Mouse (Mus musculus): ENCODE results near the gene Rnaseh2b.

Gene Rnaseh2b

DNA sequence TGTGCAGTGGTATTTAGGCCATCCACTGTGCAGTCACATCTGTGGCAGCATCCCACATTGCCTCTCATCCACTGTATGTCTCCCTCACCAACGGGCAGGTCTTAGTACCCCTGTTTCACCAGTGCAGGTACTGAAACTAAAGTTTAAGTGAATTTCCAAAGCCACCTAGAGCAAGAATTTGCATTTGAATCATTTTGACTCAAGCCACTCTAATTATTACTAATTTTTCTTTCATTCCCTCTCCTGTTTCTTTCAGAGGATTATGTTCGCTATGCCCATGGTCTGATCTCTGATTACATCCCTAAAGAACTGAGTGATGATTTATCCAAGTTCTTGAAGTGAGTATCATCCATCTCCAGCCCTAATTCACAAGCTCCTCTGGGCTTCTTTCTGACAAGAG is 71.4 kb downstream of the Rnaseh2b start:
- DNase-seq, result no peak

DNA sequence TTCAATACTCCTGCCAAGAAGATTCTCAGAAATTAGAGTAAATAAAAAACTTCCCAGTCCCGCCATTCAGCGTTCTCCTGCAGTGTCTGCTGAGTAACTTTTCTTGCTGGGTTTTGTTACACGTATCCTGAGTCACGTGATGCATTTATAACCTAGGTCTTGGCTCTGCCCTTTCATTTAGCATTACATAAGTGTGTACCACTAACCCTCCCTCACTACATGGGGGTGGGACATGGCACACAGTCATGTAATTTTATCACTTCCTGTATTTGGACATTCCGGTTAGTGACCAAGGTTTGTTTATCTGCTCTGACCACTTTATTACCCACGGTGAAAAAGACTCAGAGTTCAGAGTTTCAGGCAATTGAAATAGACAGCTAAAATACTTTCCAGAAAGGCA is 78.4 kb downstream of the Rnaseh2b start:
- DNase-seq, result peak; percentile 51

DNA sequence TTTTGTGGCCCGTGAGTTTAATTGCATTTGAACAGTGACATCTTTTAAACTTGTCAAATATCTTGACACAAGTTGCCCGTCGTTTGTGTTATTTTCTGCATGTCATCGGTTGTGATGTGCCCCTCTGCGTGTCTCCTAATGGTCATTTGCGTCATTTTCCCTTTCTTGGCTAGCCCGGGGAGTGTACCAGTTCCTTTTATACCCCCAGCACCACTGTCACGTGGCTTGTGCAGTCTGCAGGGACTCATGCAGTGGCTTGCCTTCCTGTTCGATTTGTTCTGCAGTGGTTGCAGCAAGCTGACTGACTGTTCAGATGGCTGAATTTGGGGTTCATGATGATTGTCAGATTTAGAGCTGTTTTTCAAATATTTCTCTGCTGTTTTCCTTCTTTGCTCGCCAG is 81.6 kb downstream of the Rnaseh2b start:
- no peak for DNase-seq

DNA sequence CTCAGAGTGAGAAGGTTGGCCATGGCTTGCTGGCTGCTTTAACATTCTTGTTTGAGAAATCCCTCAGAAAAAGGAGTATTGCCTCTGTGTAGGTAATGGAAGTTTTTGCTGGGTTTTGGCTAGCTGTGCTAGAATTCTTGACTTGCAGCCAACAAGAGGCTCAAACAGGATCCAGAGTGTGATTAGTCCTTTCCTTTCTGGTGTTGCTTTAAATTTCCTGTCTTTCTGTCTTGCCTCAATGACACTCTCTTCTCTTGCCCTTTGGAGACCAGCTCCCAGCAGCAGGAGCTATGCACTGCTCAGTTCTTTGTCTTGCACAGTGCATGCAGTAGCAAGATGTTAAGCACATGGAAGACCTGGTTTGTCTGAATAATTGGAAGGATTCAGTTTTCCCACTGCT is 83.3 kb downstream of the Rnaseh2b start:
- peak; percentile 21 for DNase-seq

DNA sequence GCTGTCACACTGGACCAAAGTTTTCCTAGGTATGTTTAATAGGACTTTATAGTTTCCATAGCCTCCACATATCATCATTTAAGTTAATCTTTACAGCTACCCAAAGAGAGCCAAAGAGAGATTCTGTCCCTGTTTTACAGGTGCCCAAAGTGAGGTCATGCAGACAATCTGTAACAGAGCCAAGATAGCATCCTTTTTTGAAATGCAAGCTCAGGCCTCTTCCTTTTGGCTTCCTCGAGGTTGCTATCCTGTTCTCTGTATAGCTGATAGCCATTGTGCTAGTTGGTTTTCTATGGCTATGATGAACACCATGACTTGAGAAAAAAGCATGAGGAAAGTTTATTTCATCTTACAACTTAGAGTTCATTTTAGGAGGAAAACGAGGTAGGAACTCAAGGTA is 83.7 kb downstream of the Rnaseh2b start:
- DNase-seq, result no peak

DNA sequence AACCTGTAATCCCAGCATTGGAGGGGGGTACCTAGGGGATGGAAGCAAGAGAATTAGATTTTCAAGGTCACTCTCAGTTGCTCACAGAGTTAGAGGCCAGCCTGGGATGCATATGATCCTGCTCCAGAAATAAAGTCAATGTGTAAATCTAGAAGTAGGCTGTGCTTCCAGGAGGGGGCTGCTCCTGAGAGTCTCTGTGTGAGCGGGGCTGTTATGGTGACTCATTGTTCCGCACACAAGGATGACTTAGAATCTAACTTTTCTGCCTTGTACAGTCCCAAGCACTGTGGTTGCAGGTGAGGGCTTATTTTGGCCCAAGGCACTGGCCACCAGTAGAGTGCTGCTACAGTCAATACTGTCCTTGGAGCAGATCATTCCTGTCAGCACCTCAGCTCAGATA is 87.0 kb downstream of the Rnaseh2b start:
- no peak for DNase-seq

DNA sequence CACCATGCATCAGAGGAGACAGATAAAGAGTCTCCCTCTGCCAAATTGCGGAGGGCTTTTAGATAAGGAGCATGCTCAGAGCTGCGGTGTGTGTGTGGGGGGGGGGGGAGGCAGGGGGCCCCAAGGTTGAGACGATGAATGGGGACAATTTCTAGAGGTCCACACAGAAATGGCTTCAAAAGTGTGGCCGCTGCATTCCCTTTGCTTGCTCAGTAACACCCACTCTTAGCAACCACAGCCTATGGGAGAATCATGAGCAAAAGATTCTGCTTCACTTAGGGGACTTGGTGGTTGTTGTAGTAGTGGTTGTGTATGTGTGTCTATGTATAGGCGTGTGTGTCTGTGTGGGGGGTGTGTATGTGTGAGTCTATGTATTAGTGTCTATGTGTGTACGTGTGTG is 88.2 kb downstream of the Rnaseh2b start:
- DNase-seq, result no peak

DNA sequence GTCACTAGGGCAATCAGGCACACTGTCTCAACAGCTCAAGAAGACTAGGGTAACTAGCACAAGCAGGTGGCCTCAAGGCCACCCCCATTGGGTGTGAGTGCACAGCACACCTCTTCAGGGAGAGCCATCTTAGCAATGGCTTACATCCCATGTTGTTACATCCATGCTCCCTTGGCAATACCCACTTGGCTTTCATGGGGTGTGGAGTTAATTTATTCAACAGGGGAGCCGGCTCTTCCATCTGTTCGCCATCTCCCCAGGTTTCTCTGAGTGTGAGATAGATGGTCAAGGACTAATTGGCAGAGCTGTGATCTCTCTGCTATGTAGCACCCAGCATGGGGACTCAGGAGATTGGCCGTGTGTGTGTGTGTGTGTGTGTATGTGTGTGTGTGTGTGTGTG is 90.7 kb downstream of the Rnaseh2b start:
- DNase-seq, result no peak

DNA sequence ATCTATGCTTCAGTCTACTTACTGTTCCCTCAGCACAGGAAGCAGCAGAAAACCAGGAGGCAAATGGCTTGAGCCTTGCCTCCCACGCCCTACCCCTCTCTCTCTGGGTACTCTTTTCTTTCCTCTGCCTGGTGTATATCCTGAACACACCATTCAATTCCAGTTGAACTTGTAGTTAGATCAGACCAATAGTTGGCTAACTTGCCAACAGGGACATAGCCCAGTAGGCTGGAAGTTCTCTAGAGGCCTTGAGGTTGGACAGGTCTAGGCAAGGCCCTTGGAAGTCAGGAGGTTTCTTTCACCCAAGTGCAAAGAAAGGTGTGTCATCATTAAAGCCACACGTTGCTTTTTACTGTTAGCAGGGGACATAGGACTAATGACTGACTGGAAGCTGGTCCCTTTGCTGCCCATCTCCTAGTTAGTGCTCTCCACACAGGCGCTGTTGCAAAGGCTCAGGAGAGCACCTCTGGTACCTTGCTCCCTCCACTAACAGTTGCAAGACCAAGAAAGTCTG is 91.5 kb downstream of the Rnaseh2b start:
- DNase-seq, result no peak

DNA sequence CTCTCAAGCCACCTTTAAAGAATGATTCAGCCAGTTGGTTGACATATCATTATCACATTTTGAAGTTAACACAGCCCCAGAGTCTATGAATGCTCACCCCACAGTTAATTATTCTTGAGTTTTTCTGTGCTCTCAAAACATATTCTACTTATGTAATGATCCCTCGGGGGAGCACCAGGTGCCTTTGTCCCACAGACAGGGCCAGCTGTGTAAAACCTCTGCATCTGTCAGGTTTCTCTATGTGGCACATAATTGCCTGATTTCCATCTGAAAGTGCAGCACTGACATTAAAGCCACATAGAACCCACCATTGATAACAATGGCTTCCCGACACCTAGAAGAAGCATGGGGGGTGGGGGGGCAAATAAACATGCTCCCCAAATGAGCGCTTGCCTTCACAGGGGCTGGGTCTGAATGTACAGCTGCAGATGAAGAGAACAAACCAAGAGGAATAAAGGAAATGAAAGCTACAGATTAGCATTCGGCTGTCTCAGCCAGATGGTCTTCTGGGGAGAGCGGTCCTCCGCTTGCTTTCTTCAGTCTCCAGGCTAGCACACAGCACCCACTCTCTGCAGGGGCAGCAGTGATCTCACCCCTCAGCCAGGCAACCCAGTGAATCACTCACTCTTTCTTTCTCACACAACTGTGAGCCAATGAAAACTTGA is 96.8 kb downstream of the Rnaseh2b start:
- no peak for DNase-seq

DNA sequence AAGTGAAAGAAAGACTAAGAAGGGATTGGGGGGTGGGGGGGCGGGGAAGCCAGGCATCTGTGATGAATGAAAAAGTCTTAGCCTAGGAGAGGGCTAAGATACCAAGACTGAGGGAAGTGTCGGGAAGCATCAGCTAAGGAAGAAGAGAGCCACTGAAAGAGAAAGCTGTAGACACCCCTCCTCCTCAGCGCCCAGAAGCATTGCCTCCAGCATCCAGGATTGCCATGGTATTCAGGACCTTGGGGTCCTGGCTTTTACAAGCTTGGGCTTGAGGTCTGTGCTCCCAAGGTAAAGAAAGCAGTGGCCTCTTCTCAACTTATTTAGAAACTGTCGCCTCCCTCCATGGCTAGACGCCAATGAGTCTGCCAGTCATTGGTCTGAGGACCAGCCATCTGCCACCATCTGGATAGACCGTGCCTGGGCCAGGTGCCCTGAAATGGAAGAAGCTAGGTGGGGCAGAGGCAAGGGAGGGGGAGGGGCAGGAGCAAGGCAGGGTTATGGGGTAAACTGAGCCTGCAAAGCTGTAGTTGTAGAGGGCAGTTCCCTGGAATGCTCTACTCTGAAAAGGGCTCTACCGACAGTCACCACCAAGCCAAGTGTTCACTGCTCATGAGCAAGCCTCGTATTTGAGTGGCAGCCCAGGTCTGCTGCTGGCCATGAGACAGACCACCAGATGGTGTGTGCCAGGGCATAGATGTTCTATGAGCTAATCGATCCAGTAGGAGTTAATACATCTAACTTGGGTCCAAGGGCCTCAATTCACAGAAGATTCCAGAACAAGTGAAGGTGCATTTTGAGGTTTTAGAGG is 97.5 kb downstream of the Rnaseh2b start:
- no peak for DNase-seq

DNA sequence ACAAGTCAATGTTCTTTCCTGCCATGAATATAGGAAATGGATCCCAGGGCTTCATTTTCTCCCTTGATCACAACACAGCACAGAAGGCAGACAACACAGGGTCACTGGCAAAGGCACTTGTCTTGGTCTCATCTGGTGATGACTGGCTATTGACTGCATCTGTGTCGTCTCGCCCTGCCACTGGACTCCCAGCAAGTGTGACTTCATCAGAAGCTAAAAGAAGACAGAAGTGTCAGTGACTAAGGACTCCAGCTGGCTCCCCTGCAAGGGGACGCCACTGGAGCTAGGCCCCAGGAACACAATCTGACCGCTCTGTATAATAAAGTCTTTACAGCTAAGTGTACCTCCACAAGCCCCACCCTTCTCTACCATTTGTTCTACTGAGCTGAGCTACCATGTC is 100.4 kb downstream of the Rnaseh2b start:
- no peak for DNase-seq

DNA sequence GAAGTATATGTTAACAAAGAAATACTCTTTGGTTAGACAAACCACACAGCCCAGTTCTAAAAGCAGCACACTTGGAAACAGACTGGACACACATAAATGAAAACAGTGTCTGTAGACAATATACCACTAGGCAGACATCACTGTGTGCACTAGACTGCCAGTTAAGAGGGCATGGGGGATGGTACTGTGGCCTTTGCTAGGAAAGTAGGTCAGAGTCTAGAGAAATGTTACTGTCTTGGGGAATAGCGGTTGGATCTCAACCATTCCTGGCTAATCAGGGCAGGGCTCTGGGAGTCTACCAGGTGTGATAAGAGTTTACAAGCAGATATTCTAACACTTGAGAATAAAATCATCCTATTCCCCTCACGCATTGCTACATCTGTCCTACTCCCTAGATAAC is 103.0 kb downstream of the Rnaseh2b start:
- no peak for DNase-seq

DNA sequence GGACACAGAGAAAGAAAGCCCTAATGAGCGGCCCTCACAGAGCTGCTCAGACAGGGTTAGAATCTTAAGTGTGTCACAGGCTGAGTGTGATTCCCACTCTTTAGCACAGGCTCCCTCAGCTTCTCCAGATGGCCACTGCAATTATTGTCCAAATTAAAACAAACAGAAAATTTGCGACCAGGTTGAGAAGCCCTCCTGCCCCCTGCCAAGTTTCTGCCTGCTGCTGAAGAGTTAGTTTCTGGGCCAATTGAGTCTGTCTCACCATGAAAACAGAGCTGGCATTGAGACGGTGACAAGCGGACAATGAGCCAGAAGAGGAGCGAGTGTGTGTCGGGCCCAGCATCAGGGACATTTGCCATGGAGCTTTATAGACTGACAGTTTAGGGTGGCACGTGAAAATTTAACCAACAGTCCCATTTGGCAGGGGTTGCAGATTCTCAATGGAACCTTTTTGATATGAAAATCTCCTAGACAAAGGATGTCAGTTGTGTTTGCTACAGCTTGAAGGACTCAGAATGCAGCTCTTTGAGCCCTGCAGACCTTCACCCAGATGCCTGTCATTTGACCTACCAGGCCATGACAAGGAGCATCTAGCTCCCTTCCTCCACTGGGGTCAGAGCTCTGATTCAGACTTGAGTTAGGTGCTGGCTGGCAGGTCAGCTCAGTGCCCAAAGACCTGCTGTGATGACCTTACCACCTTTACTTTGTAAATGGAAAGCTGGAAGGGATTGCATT is 123.8 kb downstream of the Rnaseh2b start:
- DNase-seq, result no peak

DNA sequence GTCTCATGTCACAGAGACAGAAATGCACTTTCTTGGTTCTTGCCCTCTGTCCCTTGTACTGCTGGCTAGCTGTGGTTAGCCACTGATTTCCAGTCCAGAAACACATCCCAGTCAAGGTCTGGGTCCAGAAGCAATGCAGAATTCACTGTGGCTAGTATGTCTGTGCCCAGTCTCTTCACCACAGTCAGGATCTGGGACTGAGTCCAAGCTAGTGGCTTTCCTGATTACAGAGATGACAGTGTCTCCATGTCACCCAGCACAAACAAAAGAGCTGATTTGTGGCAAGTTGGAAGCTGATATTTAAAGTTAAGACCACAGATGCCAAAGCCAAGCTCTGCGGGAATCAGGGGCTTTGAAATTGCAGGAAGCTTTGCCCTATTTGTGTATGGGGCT is 124.3 kb downstream of the Rnaseh2b start:
- no peak for DNase-seq

DNA sequence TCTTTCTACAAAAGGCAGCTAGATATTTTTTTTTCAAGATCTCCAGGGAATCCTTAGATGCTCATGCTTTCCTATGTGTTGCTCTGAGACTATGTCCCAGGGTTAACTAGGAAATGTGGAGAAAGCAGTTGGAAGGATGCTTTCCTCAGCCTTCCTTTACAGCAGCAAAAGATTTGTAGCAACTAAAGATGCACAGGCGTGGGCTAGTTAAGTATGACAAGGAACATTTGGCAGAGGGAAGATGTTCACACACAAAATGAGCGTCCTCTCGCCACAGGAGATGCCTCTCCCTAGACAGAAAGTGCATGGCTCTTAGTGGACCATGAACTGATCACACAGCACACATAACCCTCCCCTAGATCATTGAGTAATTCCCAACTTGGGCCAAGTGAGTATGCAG is 125.1 kb downstream of the Rnaseh2b start:
- DNase-seq, result no peak

DNA sequence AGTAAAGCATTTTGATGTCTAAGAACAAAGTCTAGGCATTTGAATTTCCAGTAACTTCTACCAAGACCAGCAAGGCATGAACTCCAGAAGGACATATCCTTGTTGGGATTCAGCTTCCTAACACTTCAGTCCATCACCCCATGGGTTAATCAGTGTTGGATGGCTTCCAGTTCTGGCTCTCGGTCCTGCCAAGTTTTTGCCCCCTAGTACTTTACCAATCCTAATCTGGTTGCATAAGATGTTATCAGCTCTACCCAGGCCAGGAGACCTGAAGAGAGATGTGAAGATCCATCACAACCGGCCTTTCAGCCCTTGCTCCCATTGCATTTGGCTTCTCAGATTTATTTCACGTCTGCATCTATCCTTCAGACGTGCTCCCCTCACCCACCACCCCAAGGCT is 129.9 kb downstream of the Rnaseh2b start:
- DNase-seq, result no peak

All from kidney, adult 18-20 months (tissue).